ENCODE assay signal across 18 mouse cellular contexts in the genomic region with DNA sequence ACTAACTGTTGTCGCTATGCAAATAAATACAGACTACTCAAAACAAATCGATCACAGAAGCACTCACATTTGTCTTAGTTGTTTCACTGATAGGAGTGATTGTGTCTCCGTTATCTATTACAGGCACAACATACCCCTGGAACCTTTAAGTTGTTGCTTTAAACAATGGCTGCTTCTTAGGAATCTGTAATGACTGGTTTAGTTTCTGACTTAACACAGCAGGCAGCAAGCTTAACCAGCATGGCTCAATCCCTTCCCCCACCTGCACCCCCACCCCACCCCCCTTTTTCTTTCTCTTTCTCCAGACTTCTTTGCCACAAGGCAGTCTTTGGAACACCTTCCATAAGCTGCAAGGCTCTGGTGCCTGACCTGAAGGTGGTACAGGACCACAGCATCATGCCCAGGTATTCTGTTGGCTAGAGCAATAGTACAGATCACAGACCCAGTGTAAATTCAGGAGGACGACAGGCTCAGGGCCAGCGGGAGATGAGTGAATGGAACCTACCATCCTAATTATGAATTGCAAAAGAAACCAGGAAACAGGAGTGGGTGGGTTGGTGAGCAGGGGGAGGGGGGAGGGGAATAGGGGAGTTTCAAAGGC.
DNase-seq lines count a peak whose midpoint lies in the region; ATAC-seq and TF ChIP-seq lines count a peak whose summit lies in the region.
"Had no signal": no experiment of that assay in that cellular context is flagged by ENCODE, and none has a peak within 500 bp of the region (broad histone marks: within the 10 kb centered on the region; RNA-seq: fewer than 3 reads in every experiment).

No protein-coding gene starts in this region.

- 7% methylated on average over 5 of the region's 5 CpGs for WGBS in forebrain, embryonic 12.5 days
- WGBS in forebrain, embryonic 16.5 days: 10% methylated on average over 5 of the region's 5 CpGs
- WGBS in embryonic facial prominence, embryonic 11.5 days: 3% methylated on average over 5 of the region's 5 CpGs
- WGBS in midbrain, embryonic 11.5 days: 10% methylated on average over 5 of the region's 5 CpGs

- no peak overlapping the region for H3K4me3 ChIP-seq in forebrain, embryonic 12.5 days (replicated peaks)
- H3K4me3 ChIP-seq in forebrain, embryonic 16.5 days (replicated peaks; ENCODE audit: low read length): no peak overlapping the region
- no peak overlapping the region for H3K4me3 ChIP-seq in CH12.LX (replicated peaks in 1 of 3; ENCODE audit: low read depth in 2 of 3, low read length in 2 of 3, poor library complexity in 1 of 3)
- no peak overlapping the region for H3K4me3 ChIP-seq in embryonic facial prominence, embryonic 11.5 days (ENCODE audit: low read depth, low read length)
- H3K4me3 ChIP-seq in midbrain, embryonic 11.5 days (ENCODE audit: low read depth, low read length): no peak overlapping the region
- H3K4me3 ChIP-seq: heart, embryonic 13.5 days; intestine, embryonic 15.5 days had no signal

- H3K4me2 ChIP-seq in forebrain, embryonic 12.5 days: 0 out of 2 replicates have a peak overlapping the region, but pooled peaks have one; percentile 4
- no peak overlapping the region for H3K4me2 ChIP-seq in forebrain, embryonic 16.5 days (ENCODE audit: low read length)
- 0 out of 2 replicates have a peak overlapping the region, but pooled peaks have one; percentile 3 for H3K4me2 ChIP-seq in CH12.LX (ENCODE audit: insufficient read depth, low read depth, poor library complexity, severe bottlenecking)
- no peak overlapping the region for H3K4me2 ChIP-seq in embryonic facial prominence, embryonic 11.5 days (ENCODE audit: low read depth, low read length)
- H3K4me2 ChIP-seq in midbrain, embryonic 11.5 days: no peak overlapping the region
- H3K4me2 ChIP-seq: heart, embryonic 13.5 days; hindbrain, embryonic 14.5 days; intestine, embryonic 15.5 days had no signal

- H3K79me2 ChIP-seq in CH12.LX (replicated peaks; ENCODE audit: control insufficient read depth, extremely low read depth, insufficient read depth, poor library complexity, severe bottlenecking): no peaks in the 10 kb centered on the region

- 0 out of 2 replicates have a peak overlapping the region, but pooled peaks have one; percentile 20 for H3K27ac ChIP-seq in forebrain, embryonic 12.5 days
- H3K27ac ChIP-seq in forebrain, embryonic 16.5 days (ENCODE audit: low read length): no peak overlapping the region
- no peak overlapping the region for H3K27ac ChIP-seq in CH12.LX (ENCODE audit: insufficient read depth, low read depth)
- H3K27ac ChIP-seq in embryonic facial prominence, embryonic 11.5 days (replicated peaks; ENCODE audit: low read depth, low read length): no peak overlapping the region
- no peak overlapping the region for H3K27ac ChIP-seq in midbrain, embryonic 11.5 days (ENCODE audit: low read depth, low read length)
- H3K27ac ChIP-seq: heart, embryonic 13.5 days; hindbrain, embryonic 14.5 days; intestine, embryonic 15.5 days; kidney, postnatal 0 days; stomach, postnatal 0 days had no signal

- TF ChIP-seq RAD21 in CH12.LX (IDR thresholded peaks at IDR 0.05; ENCODE audit: low read depth, low read length): no peak

- in situ Hi-C loops in CH12.LX (cut with MboI; ENCODE audit: low pct_ligation_motif_present, low pct_unique_long_range_greater_than_20kb, low sequenced_read_pairs): no loop called here

- DNase-seq in CH12.LX (ENCODE audit: extremely low read depth): no peak
- DNase-seq in embryonic facial prominence, embryonic 11.5 days (ENCODE audit: low spot score): no peak
- DNase-seq in midbrain, embryonic 11.5 days (ENCODE audit: low spot score, missing footprints): no peak
- DNase-seq in adrenal gland, postnatal 4 days (ENCODE audit: low spot score in 2 of 2): no peak
- DNase-seq in gastrocnemius, postnatal 14 days: no peak
- no peak for DNase-seq in right cerebral cortex, postnatal 14 days
- DNase-seq: cerebellum, adult 9-10 months; gastrocnemius, postnatal 10 days; heart, adult 18-20 months; heart, postnatal 36 days; liver had no signal

- H3K9ac ChIP-seq in forebrain, embryonic 12.5 days: no peak overlapping the region
- H3K9ac ChIP-seq in forebrain, embryonic 16.5 days (replicated peaks; ENCODE audit: low read depth, low read length): no peak overlapping the region
- no peak overlapping the region for H3K9ac ChIP-seq in CH12.LX (ENCODE audit: insufficient read depth, low read depth)
- no peak overlapping the region for H3K9ac ChIP-seq in embryonic facial prominence, embryonic 11.5 days (replicated peaks; ENCODE audit: low read length)
- no peak overlapping the region for H3K9ac ChIP-seq in midbrain, embryonic 11.5 days (ENCODE audit: low read length)
- H3K9ac ChIP-seq: heart, embryonic 13.5 days; hindbrain, embryonic 14.5 days; intestine, embryonic 15.5 days had no signal

- no peak for TF ChIP-seq CTCF in CH12.LX (conservative IDR thresholded peaks at IDR 0.05 in 1 of 2, IDR thresholded peaks at IDR 0.05 in 1 of 2; ENCODE audit: low read depth in 2 of 2, low read length in 2 of 2)

- intact Hi-C loops in gastrocnemius, postnatal 14 days (cut with DNase I; ENCODE audit: low total_unique reads): no loop called here

- no peaks in the 10 kb centered on the region for H3K27me3 ChIP-seq in forebrain, embryonic 12.5 days
- H3K27me3 ChIP-seq in forebrain, embryonic 16.5 days (replicated peaks; ENCODE audit: control insufficient read depth, insufficient read depth, low read length): no peaks in the 10 kb centered on the region
- H3K27me3 ChIP-seq in CH12.LX (replicated peaks): no peaks in the 10 kb centered on the region
- H3K27me3 ChIP-seq in embryonic facial prominence, embryonic 11.5 days (ENCODE audit: control insufficient read depth, insufficient read depth, low read length): no peaks in the 10 kb centered on the region
- no peaks in the 10 kb centered on the region for H3K27me3 ChIP-seq in midbrain, embryonic 11.5 days (ENCODE audit: control insufficient read depth, insufficient read depth, low read length)
- H3K27me3 ChIP-seq: heart, embryonic 13.5 days; intestine, embryonic 15.5 days had no signal

- 0 out of 2 replicates have a peak, but pooled peaks have one; percentile 30 for ATAC-seq in forebrain, embryonic 12.5 days (ENCODE audit: low FRiP score)
- no peak for ATAC-seq in forebrain, embryonic 16.5 days
- ATAC-seq in embryonic facial prominence, embryonic 11.5 days (replicated peaks; ENCODE audit: insufficient number of reproducible peaks, low FRiP score, low TSS enrichment, low read depth): peak; percentile 73; the same call in 1 of the 2 replicates
- ATAC-seq in midbrain, embryonic 11.5 days (ENCODE audit: low FRiP score): peak; percentile 69

- peaks cover 15% of the 10 kb centered on the region for H3K4me1 ChIP-seq in forebrain, embryonic 12.5 days
- peaks cover 5% of the 10 kb centered on the region for H3K4me1 ChIP-seq in forebrain, embryonic 16.5 days (replicated peaks; ENCODE audit: control insufficient read depth, insufficient read depth, low read length)
- peaks cover 6 to 25% of the 10 kb centered on the region in 2 experiments for H3K4me1 ChIP-seq in CH12.LX (ENCODE audit: control insufficient read depth in 1 of 2, insufficient read depth in 2 of 2)
- H3K4me1 ChIP-seq in embryonic facial prominence, embryonic 11.5 days (ENCODE audit: control insufficient read depth, insufficient read depth, low read length): no peaks in the 10 kb centered on the region; the same call in 1 of the 2 replicates
- peaks cover 7% of the 10 kb centered on the region for H3K4me1 ChIP-seq in midbrain, embryonic 11.5 days (ENCODE audit: control insufficient read depth, insufficient read depth, low read length)
- H3K4me1 ChIP-seq: intestine, embryonic 15.5 days had no signal

- H3K9me3 ChIP-seq in forebrain, embryonic 12.5 days: no peaks in the 10 kb centered on the region
- no peaks in the 10 kb centered on the region for H3K9me3 ChIP-seq in forebrain, embryonic 16.5 days (ENCODE audit: control insufficient read depth, low read length)
- H3K9me3 ChIP-seq in CH12.LX (replicated peaks; ENCODE audit: low read length): no peaks in the 10 kb centered on the region
- H3K9me3 ChIP-seq in embryonic facial prominence, embryonic 11.5 days (replicated peaks; ENCODE audit: control insufficient read depth, low read length): no peaks in the 10 kb centered on the region
- no peaks in the 10 kb centered on the region for H3K9me3 ChIP-seq in midbrain, embryonic 11.5 days (ENCODE audit: control insufficient read depth, low read length)
- H3K9me3 ChIP-seq: heart, embryonic 13.5 days; intestine, embryonic 15.5 days had no signal

- TF ChIP-seq EP300 in CH12.LX (IDR thresholded peaks at IDR 0.05; ENCODE audit: low read length): no peak

- no peak for TF ChIP-seq POLR2A in CH12.LX (IDR thresholded peaks at IDR 0.05; ENCODE audit: low read depth, low read length)

- dilution Hi-C loops in CH12.LX (cut with MboI; ENCODE audit: extremely low pct_ligation_motif_present, extremely low pct_unique_long_range_greater_than_20kb, low sequenced_read_pairs): no loop called here

- no peaks in the 10 kb centered on the region for H3K36me3 ChIP-seq in forebrain, embryonic 12.5 days (replicated peaks)
- no peaks in the 10 kb centered on the region for H3K36me3 ChIP-seq in forebrain, embryonic 16.5 days (ENCODE audit: control insufficient read depth, insufficient read depth)
- no peaks in the 10 kb centered on the region for H3K36me3 ChIP-seq in CH12.LX (replicated peaks in 1 of 2; ENCODE audit: control insufficient read depth in 1 of 2, insufficient read depth in 1 of 2, low read length in 1 of 2)
- no peaks in the 10 kb centered on the region for H3K36me3 ChIP-seq in embryonic facial prominence, embryonic 11.5 days (replicated peaks; ENCODE audit: control insufficient read depth, insufficient read depth, low read depth, low read length)
- no peaks in the 10 kb centered on the region for H3K36me3 ChIP-seq in midbrain, embryonic 11.5 days (ENCODE audit: control insufficient read depth, insufficient read depth, low read length)
- H3K36me3 ChIP-seq: heart, embryonic 13.5 days; intestine, embryonic 15.5 days had no signal

TF ChIP-seq in CH12.LX, 34 proteins besides CTCF, POLR2A, EP300 and RAD21:
- TF ChIP-seq BHLHE40 (IDR thresholded peaks at IDR 0.05; ENCODE audit: low read depth, low read length): no peak
- TF ChIP-seq E2F4 (IDR thresholded peaks at IDR 0.05; ENCODE audit: insufficient replicate concordance, low read depth, low read length): no peak
- TF ChIP-seq CHD1 (IDR thresholded peaks at IDR 0.05; ENCODE audit: low read depth, low read length): no peak
- TF ChIP-seq PAX5 (IDR thresholded peaks at IDR 0.05; ENCODE audit: low read length): no peak
- TF ChIP-seq IRF4 (IDR thresholded peaks at IDR 0.05; ENCODE audit: low read depth, low read length): no peak
- TF ChIP-seq MEF2A (IDR thresholded peaks at IDR 0.05; ENCODE audit: borderline replicate concordance, low read depth, low read length): no peak

Comparison
In these comparisons a context has a peak if more than half of its experiments do, and no peak if none do; other contexts are left out.
1. H3K4me2 ChIP-seq: peak in forebrain, embryonic 12.5 days (single experiment) and CH12.LX (single experiment); none in forebrain, embryonic 16.5 days (single experiment), embryonic facial prominence, embryonic 11.5 days (single experiment) and midbrain, embryonic 11.5 days (single experiment).